Mouse (Mus musculus) small intestine, adult 2 months (tissue): ENCODE data around the gene Snd1.

Source experiments
- CTCF ChIP-seq: fragments of 200-500 bp; IDR thresholded peaks from 2 replicates; pipeline ENCODE4 v1.5.1; 2012; ENCODE audit warnings: low read depth, mild to moderate bottlenecking, control low read depth, inconsistent platforms, low read length, moderate library complexity, mixed read lengths; ENCODE audit not compliant: insufficient replicate concordance, insufficient read length; ENCODE audit errors: extremely low read depth
- POLR2A ChIP-seq: fragments of 200-500 bp; IDR thresholded peaks from 2 replicates; pipeline ENCODE4 v1.6.1; 2012; ENCODE audit warnings: low read depth, mild to moderate bottlenecking, control low read depth, inconsistent platforms, low read length, moderate library complexity

DNA sequence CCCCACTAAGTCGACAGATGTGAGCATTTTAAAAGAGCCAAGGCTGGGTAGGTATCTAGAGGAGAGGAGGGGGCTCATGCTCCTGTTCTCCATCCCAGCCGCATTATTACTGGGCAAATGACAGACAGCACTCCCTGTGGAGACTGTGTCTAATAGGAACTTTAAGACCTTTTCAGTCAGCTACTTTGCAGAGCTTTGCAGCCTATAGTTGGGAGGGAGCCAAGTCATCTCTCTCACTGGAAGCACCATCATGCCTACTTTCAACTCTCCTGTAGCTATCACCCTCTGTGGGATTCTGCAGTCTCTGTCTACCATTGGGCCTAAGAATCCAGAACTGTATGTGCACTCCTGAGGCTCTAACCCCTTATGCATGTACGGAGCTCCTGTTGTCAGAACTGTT is 351.0 kb downstream of the Snd1 start:
- TF ChIP-seq CTCF (no peak), POLR2A (no peak)
